Mouse (Mus musculus): ENCODE data around the gene Ttc7.

DNA sequence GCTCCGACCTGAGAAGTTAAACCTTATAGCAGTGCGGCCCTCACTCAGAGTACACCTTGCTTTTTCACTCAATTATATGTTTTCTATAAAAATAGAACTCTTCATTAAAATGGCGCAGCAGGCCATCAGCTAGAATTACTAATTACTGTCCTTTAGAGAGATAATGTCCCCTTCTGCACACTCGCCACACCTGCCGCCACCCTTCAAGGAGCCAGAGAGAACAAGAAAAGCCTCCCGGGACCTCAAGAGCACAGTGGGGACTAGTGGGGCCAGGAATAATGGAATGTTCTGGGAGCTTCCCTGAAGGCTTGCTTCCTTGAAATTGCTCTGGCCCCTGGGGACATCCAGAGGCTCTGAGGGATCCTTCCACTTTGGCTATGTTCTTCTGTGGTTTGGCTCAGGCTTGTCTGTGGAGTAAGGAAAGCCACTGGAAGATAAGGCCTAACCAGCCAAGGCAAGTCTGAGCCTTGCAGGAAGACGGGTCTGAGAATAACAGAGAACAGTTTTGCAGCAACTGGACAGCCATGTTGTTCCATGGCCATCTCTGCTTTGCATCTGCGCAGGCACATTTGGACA, 71.1 kb downstream of the Ttc7 start:
- TF ChIP-seq POLR2A (IDR thresholded peaks at IDR 0.05; ENCODE audit: insufficient read depth, low read depth, low read length), result no peak
- no peak for TF ChIP-seq CTCF (IDR thresholded peaks at IDR 0.05; ENCODE audit: insufficient read depth, low read depth, low read length)

All from olfactory bulb, adult 2 months (tissue).